Mouse (Mus musculus) cortical plate, adult 2 months (tissue): Measurements from ENCODE around the gene Gm47985. TPM values are rescaled to one million over a fixed set of nuclear protein-coding genes. Genes with fewer than 3 reads are reported as not detected.

Experiments
- H3K27ac ChIP-seq: fragments of 200-500 bp; 2 replicates; pipeline ENCODE4 v1.5.1; 2012; ENCODE audit warnings: low read length, control low read depth, inconsistent platforms; ENCODE audit not compliant: insufficient read depth
- H3K4me1 ChIP-seq: fragments of 200-500 bp; 2 replicates; pipeline ENCODE4 v1.6.1; 2011; ENCODE audit warnings: low read length; ENCODE audit not compliant: control insufficient read depth, insufficient read depth
- H3K4me3 ChIP-seq: fragments of 200-500 bp; 2 replicates; pipeline ENCODE4 v1.5.1; 2011; ENCODE audit warnings: mild to moderate bottlenecking, low read length, control low read depth; ENCODE audit not compliant: insufficient read depth
- CTCF ChIP-seq: fragments of 200-500 bp; IDR thresholded peaks from 2 replicates; pipeline ENCODE4 v1.5.1; 2011; ENCODE audit warnings: mild to moderate bottlenecking, control low read depth, low read length; ENCODE audit not compliant: insufficient read depth; ENCODE audit errors: extremely low read depth
- POLR2A ChIP-seq: fragments of 200-500 bp; IDR thresholded peaks from 2 replicates; pipeline ENCODE4 v1.6.1; 2011; ENCODE audit warnings: mild to moderate bottlenecking, low read length, control low read depth; ENCODE audit not compliant: insufficient read depth; ENCODE audit errors: extremely low read depth
- polyA plus RNA-seq: library from polyadenylated mRNA; depleted of rRNA; stranded (reverse); fragments of >200 nt; gene quantifications from 2 replicates; pipeline ENCODE4 v1.2.3, GENCODE M21; 2012

Gene Gm47985
- polyA plus RNA-seq, 1 experiment, result not detected

- Histone ChIP-seq H3K4me1 (no peaks in the 10 kb centered on the region), H3K27ac (no peak overlapping the region), H3K4me3 (no peak overlapping the region)
- TF ChIP-seq POLR2A, result no peak
- no peak for TF ChIP-seq CTCF
Measured at GRCm38 (mm10) chr1:151156129-151156528, 26.2 kb upstream of the Gm47985 start.

- TF ChIP-seq POLR2A (no peak), CTCF (no peak)
- Histone ChIP-seq H3K4me3 (no peak overlapping the region), H3K27ac (no peak overlapping the region), H3K4me1 (no peaks in the 10 kb centered on the region)
Measured at GRCm38 (mm10) chr1:151156777-151157632, 25.3 kb upstream of the Gm47985 start.

GRCm38 (mm10) chr1:151157963-151158856 lies 24.1 kb upstream of the Gm47985 start:
- H3K4me1 ChIP-seq, result no peaks in the 10 kb centered on the region
- H3K27ac ChIP-seq, result no peak overlapping the region
- no peak for TF ChIP-seq POLR2A
- no peak for TF ChIP-seq CTCF
- no peak overlapping the region for H3K4me3 ChIP-seq

GRCm38 (mm10) chr1:151158857-151159510 lies 23.4 kb upstream of the Gm47985 start:
- Histone ChIP-seq H3K4me3 (no peak overlapping the region), H3K4me1 (no peaks in the 10 kb centered on the region), H3K27ac (no peak overlapping the region)
- TF ChIP-seq CTCF (no peak), POLR2A (no peak)

- Histone ChIP-seq H3K4me3 (no peak overlapping the region), H3K27ac (no peak overlapping the region), H3K4me1 (no peaks in the 10 kb centered on the region)
- TF ChIP-seq CTCF, result no peak
- no peak for TF ChIP-seq POLR2A
Measured at GRCm38 (mm10) chr1:151166031-151166430, 16.3 kb upstream of the Gm47985 start.

- no peak for TF ChIP-seq CTCF
- no peak for TF ChIP-seq POLR2A
- no peak overlapping the region for H3K4me3 ChIP-seq
- H3K4me1 ChIP-seq, result peaks cover 2% of the 10 kb centered on the region; the same call in 1 of the 2 replicates
- H3K27ac ChIP-seq, result no peak overlapping the region
Measured at GRCm38 (mm10) chr1:151167297-151168047, 14.9 kb upstream of the Gm47985 start.

GRCm38 (mm10) chr1:151168637-151169036 lies 13.7 kb upstream of the Gm47985 start:
- Histone ChIP-seq H3K4me1 (peaks cover 2% of the 10 kb centered on the region; the same call in 1 of the 2 replicates), H3K27ac (no peak overlapping the region), H3K4me3 (no peak overlapping the region)
- TF ChIP-seq POLR2A, result no peak
- no peak for TF ChIP-seq CTCF

- H3K4me3 ChIP-seq, result no peak overlapping the region
Measured at GRCm38 (mm10) chr1:151171572-151172461, 10.5 kb upstream of the Gm47985 start.

More at GRCm38 (mm10) chr1:151171572-151172461, 10.5 kb upstream of the Gm47985 start:
- Histone ChIP-seq H3K27ac (no peak overlapping the region; the same call in 1 of the 2 replicates), H3K4me1 (peaks cover 2% of the 10 kb centered on the region; the same call in 1 of the 2 replicates)
- no peak for TF ChIP-seq CTCF
- no peak for TF ChIP-seq POLR2A
